Mouse (Mus musculus) A20 (cell line): ENCODE measurements at regions not wholly inside any gene's neighbourhood (a gene's known extent, or its start where the extent isn't known, plus 50 kb on each side); places are given as distances from the start of the nearest gene placed in this dataset.

ENCODE experiments used
- DNase-seq: peaks from one replicate; pipeline ENCODE4 v3.0.0-alpha.2; 2011; ENCODE audit warnings: low read depth, low spot score

GRCm38 (mm10) chr1:128679005-128679980 is 87.2 kb upstream of the Cxcr4 start:
- no peak for DNase-seq

GRCm38 (mm10) chr1:128675538-128675937 is 83.4 kb upstream of the Cxcr4 start:
- peak; percentile 85 for DNase-seq

GRCm38 (mm10) chr1:128672306-128672705 is 80.2 kb upstream of the Cxcr4 start:
- DNase-seq, result no peak

- DNase-seq, result no peak
Observed at GRCm38 (mm10) chr1:128671495-128671894, 79.4 kb upstream of the Cxcr4 start.

- DNase-seq, result no peak
Observed at GRCm38 (mm10) chr1:128671016-128671415, 78.9 kb upstream of the Cxcr4 start.

- DNase-seq, result no peak
Observed at GRCm38 (mm10) chr1:128669241-128669666, 77.2 kb upstream of the Cxcr4 start.

- DNase-seq, result no peak
Observed at GRCm38 (mm10) chr1:128668718-128669117, 76.6 kb upstream of the Cxcr4 start.

GRCm38 (mm10) chr1:128667121-128667762 is 75.1 kb upstream of the Cxcr4 start:
- peak; percentile 26 for DNase-seq

- no peak for DNase-seq
Observed at GRCm38 (mm10) chr1:128663207-128663606, 71.1 kb upstream of the Cxcr4 start.

- DNase-seq, result no peak
Observed at GRCm38 (mm10) chr1:128659857-128660256, 67.8 kb upstream of the Cxcr4 start.

- DNase-seq, result no peak
Observed at GRCm38 (mm10) chr1:128658802-128659201, 66.7 kb upstream of the Cxcr4 start.

GRCm38 (mm10) chr1:128654099-128654862 is 62.2 kb upstream of the Cxcr4 start:
- DNase-seq, result no peak

- DNase-seq, result no peak
Observed at GRCm38 (mm10) chr1:128650596-128650995, 58.5 kb upstream of the Cxcr4 start.

GRCm38 (mm10) chr1:128649490-128650178 is 57.5 kb upstream of the Cxcr4 start:
- no peak for DNase-seq

- DNase-seq, result no peak
Observed at GRCm38 (mm10) chr1:128643316-128643776, 51.3 kb upstream of the Cxcr4 start.

GRCm38 (mm10) chr1:128642212-128642611 is 50.1 kb upstream of the Cxcr4 start:
- DNase-seq, result no peak
